Mouse (Mus musculus) left cerebral cortex, adult 2 months (tissue): Measurements from ENCODE around the gene Itga2b. TPM values are rescaled to one million over a fixed set of nuclear protein-coding genes. Genes with fewer than 3 reads are reported as not detected.
A peak's percentile ranks its signal among the peaks of the same experiment; 100 is the strongest.

Experiments
- DNase-seq, 2 experiments: peaks; one replicate each; pipeline ENCODE4 v3.0.0; 2021 to 2022; ENCODE audit warnings: low spot score in 2 of 2, mixed read lengths in 1 of 2; ENCODE audit errors: extremely low spot score in 1 of 2
- H3K27ac ChIP-seq: fragments of 200-600 bp; 2 replicates; pipeline ENCODE4 v1.8.1; 2022
- H3K4me3 ChIP-seq: fragments of 200-600 bp; 2 replicates; pipeline ENCODE4 v1.8.1; 2022
- CTCF ChIP-seq: fragments of 200-600 bp; IDR thresholded peaks from 2 replicates; pipeline ENCODE4 v1.8.1; 2022; ENCODE audit warnings: antibody characterized with exemption, mild to moderate bottlenecking, moderate library complexity
- intact Hi-C: fragments of 180-260 bp; cut with DNase I; formaldehyde crosslinking; loops from one replicate; pipeline ENCODE4 v1.15.1; 2025
- microRNA-seq, 2 experiments: library from miRNA; unstranded; fragments of <30 nt; microRNA quantifications; one replicate each; pipeline ENCODE4 v1.2.0; 2021
- total RNA-seq, 2 experiments: library from RNA; stranded (reverse); gene quantifications; 2 replicates each; pipeline ENCODE4 v1.2.3; 2021

The Itga2b gene
- total RNA-seq, 2 experiments from 2014 or later: 2.5 to 4.1 TPM

GRCm38 (mm10) chr11:102406900-102407833 lies 62.8 kb downstream of the Itga2b start:
- DNase-seq: peak; percentile 89 to 90
- no peak for TF ChIP-seq CTCF
- H3K4me3 ChIP-seq: peak overlapping the region; percentile 80
- H3K27ac ChIP-seq: peak overlapping the region; percentile 93
- intact Hi-C loops: no loop called here

- no peak for DNase-seq
- intact Hi-C loops: no loop called here
- TF ChIP-seq CTCF: no peak
- H3K4me3 ChIP-seq: peak overlapping the region; percentile 80
- peak overlapping the region; percentile 90 for H3K27ac ChIP-seq
These were observed 63.5 kb downstream of the Itga2b start for GRCm38 (mm10) chr11:102406401-102406800.

GRCm38 (mm10) chr11:102405544-102406285 lies 64.2 kb downstream of the Itga2b start:
- H3K4me3 ChIP-seq: peak overlapping the region; percentile 80
- no peak for DNase-seq
- intact Hi-C loops: no loop called here

GRCm38 (mm10) chr11:102404161-102405010 lies 65.5 kb downstream of the Itga2b start:
- DNase-seq: peak in 1 of 2 experiments; percentile 10
- intact Hi-C loops: no loop called here
- TF ChIP-seq CTCF: no peak
- Histone ChIP-seq H3K4me3 (no peak overlapping the region), H3K27ac (peak overlapping the region; percentile 32)

More at GRCm38 (mm10) chr11:102405544-102406285, 64.2 kb downstream of the Itga2b start:
- peak overlapping the region; percentile 90; the same call in 1 of the 2 replicates for H3K27ac ChIP-seq
- no peak for TF ChIP-seq CTCF

GRCm38 (mm10) chr11:102403657-102404056 lies 66.3 kb downstream of the Itga2b start:
- no peak for DNase-seq
- no peak for TF ChIP-seq CTCF
- no peak overlapping the region for H3K27ac ChIP-seq
- H3K4me3 ChIP-seq: no peak overlapping the region
- intact Hi-C loops: no loop called here

Small RNA genes within 50 kb of the gene (microRNA-seq; reads per million reads assigned to microRNA genes)
- 0 to 0.73 reads per million in 2 experiments for gene Mir6930

Other genes starting within 250 kb of the Itga2b start
- 100 to 1,000 TPM; 286 to 315 TPM for gene Hdac5, start 240.0 kb downstream of the Itga2b start, total RNA-seq
- gene BC030867, start 221.2 kb downstream of the Itga2b start, total RNA-seq: 1 to 10 TPM; 1.0 to 2.0 TPM
- 1 to 10 TPM; 1.2 to 1.4 TPM for gene Asb16, start 201.4 kb downstream of the Itga2b start, total RNA-seq
- 10 to 100 TPM; 66.6 to 74.4 TPM for gene Tmub2, start 185.2 kb downstream of the Itga2b start, total RNA-seq
- gene Atxn7l3, start 173.5 kb downstream of the Itga2b start, total RNA-seq: 100 to 1,000 TPM; 236 to 242 TPM
- gene Ubtf, start 150.4 kb downstream of the Itga2b start, total RNA-seq: 100 to 1,000 TPM; 131 to 141 TPM
- under 1 TPM; 0.16 to 0.43 TPM for gene Slc4a1, start 103.9 kb downstream of the Itga2b start, total RNA-seq
- gene Rundc3a, start 76.7 kb downstream of the Itga2b start, total RNA-seq: 100 to 1,000 TPM; 505 to 522 TPM
- 10 to 100 TPM; 65.7 to 68.6 TPM for gene Slc25a39, start 62.2 kb downstream of the Itga2b start, total RNA-seq
- gene Grn, start 39.8 kb downstream of the Itga2b start, total RNA-seq: 10 to 100 TPM; 58.1 to 66.2 TPM
- 100 to 1,000 TPM; 117 to 123 TPM for gene Fam171a2, start 22.4 kb downstream of the Itga2b start, total RNA-seq
- 10 to 100 TPM; 57.1 to 60.5 TPM for gene Gpatch8, start 86.3 kb upstream of the Itga2b start, total RNA-seq
- 1 to 10 TPM; 4.8 to 5.0 TPM for gene Gm11627, start 109.3 kb upstream of the Itga2b start, total RNA-seq
- 10 to 100 TPM; 10.9 to 11.7 TPM for gene Fzd2, start 134.3 kb upstream of the Itga2b start, total RNA-seq
- not detected for gene Meioc, start 193.6 kb upstream of the Itga2b start, total RNA-seq
- 10 to 100 TPM; 24.6 to 34.5 TPM for gene Ccdc43, start 227.7 kb upstream of the Itga2b start, total RNA-seq